Comparison of ENCODE assay signal across 11 mouse cellular contexts in the genomic region with DNA sequence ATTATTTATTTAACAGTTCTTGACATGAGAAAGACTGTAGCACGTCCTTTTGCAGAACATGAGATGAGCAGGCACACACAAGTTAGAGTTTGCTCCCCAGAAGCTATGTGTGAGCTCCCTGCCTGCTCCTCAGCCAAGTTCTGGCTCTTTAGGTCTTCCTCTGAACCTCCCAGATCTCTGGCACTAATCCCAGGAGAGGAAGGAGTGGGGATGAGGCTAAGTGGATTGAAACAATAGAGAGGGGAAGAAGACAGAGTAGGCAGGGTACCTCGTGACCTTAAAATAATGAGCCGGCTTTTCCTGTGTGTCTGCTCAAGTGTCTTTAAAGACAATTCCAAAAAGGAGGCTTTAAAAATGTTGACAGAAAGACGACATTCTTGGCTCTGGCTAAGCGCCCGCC. TPM values are rescaled to one million over a fixed set of nuclear protein-coding genes. Genes with fewer than 3 reads are reported as not detected.
DNase-seq lines count a peak whose midpoint lies in the region; ATAC-seq and TF ChIP-seq lines count a peak whose summit lies in the region.
"Had no signal": no experiment of that assay in that cellular context is flagged by ENCODE, and none has a peak within 500 bp of the region (broad histone marks: within the 10 kb centered on the region; RNA-seq: fewer than 3 reads in every experiment).

No protein-coding gene starts in this region.

- no peaks in the 10 kb centered on the region for H3K36me3 ChIP-seq in intestine, embryonic 14.5 days (ENCODE audit: control insufficient read depth, insufficient read depth, low read length)
- H3K36me3 ChIP-seq in intestine, embryonic 15.5 days = no peaks in the 10 kb centered on the region
- no peaks in the 10 kb centered on the region for H3K36me3 ChIP-seq in embryonic facial prominence, embryonic 15.5 days

- no peaks in the 10 kb centered on the region for H3K4me1 ChIP-seq in intestine, embryonic 14.5 days (replicated peaks; ENCODE audit: control insufficient read depth, insufficient read depth, low read length)
- H3K4me1 ChIP-seq in intestine, embryonic 15.5 days (replicated peaks) = no peaks in the 10 kb centered on the region
- no peaks in the 10 kb centered on the region for H3K4me1 ChIP-seq in embryonic facial prominence, embryonic 15.5 days

- no peak for TF ChIP-seq CTCF in layer of hippocampus, adult 2 months (conservative IDR thresholded peaks at IDR 0.05)

- H3K9me3 ChIP-seq in intestine, embryonic 14.5 days (ENCODE audit: control insufficient read depth, low read length) = no peaks in the 10 kb centered on the region
- no peaks in the 10 kb centered on the region for H3K9me3 ChIP-seq in intestine, embryonic 15.5 days
- no peaks in the 10 kb centered on the region for H3K9me3 ChIP-seq in embryonic facial prominence, embryonic 15.5 days (replicated peaks)

- H3K27me3 ChIP-seq in intestine, embryonic 14.5 days (replicated peaks; ENCODE audit: control insufficient read depth, insufficient read depth, low read length) = no peaks in the 10 kb centered on the region
- H3K27me3 ChIP-seq in intestine, embryonic 15.5 days (replicated peaks) = no peaks in the 10 kb centered on the region
- H3K27me3 ChIP-seq in embryonic facial prominence, embryonic 15.5 days = no peaks in the 10 kb centered on the region

- 45% methylated on average over 6 of the region's 6 CpGs for WGBS in intestine, embryonic 14.5 days
- 36% methylated on average over 6 of the region's 6 CpGs for WGBS in intestine, embryonic 15.5 days
- WGBS in embryonic facial prominence, embryonic 15.5 days = 38% methylated on average over 6 of the region's 6 CpGs

- ATAC-seq in intestine, embryonic 14.5 days (replicated peaks; ENCODE audit: low FRiP score, low TSS enrichment, low read depth) = no peak
- ATAC-seq in intestine, embryonic 15.5 days = no peak
- no peak for ATAC-seq in embryonic facial prominence, embryonic 15.5 days (ENCODE audit: insufficient number of reproducible peaks, low FRiP score, low TSS enrichment, low read depth)
- no peak for ATAC-seq in CD4-positive, CD25-positive, alpha-beta regulatory T cell, adult 4 months

- no peak overlapping the region for H3K4me2 ChIP-seq in intestine, embryonic 14.5 days (ENCODE audit: low read length)
- H3K4me2 ChIP-seq in intestine, embryonic 15.5 days (replicated peaks) = no peak overlapping the region
- H3K4me2 ChIP-seq in embryonic facial prominence, embryonic 15.5 days (replicated peaks) = no peak overlapping the region
- H3K4me2 ChIP-seq: liver, embryonic 11.5 days had no signal

- intact Hi-C loops in heart, postnatal 10 days (cut with DNase I) = no loop called here

- H3K9ac ChIP-seq in intestine, embryonic 14.5 days (ENCODE audit: low read length) = no peak overlapping the region
- H3K9ac ChIP-seq in intestine, embryonic 15.5 days = no peak overlapping the region
- H3K9ac ChIP-seq in embryonic facial prominence, embryonic 15.5 days = no peak overlapping the region

- peak overlapping the region; percentile 14; the same call in 1 of the 2 replicates for H3K27ac ChIP-seq in intestine, embryonic 14.5 days (ENCODE audit: low read depth)
- H3K27ac ChIP-seq in intestine, embryonic 15.5 days = no peak overlapping the region
- peak overlapping the region; percentile 63; the same call in 1 of the 2 replicates for H3K27ac ChIP-seq in embryonic facial prominence, embryonic 15.5 days (replicated peaks)
- H3K27ac ChIP-seq in layer of hippocampus, adult 2 months = no peak overlapping the region

- H3K4me3 ChIP-seq in intestine, embryonic 14.5 days (ENCODE audit: low read depth, low read length) = no peak overlapping the region
- no peak overlapping the region for H3K4me3 ChIP-seq in intestine, embryonic 15.5 days (replicated peaks)
- no peak overlapping the region for H3K4me3 ChIP-seq in embryonic facial prominence, embryonic 15.5 days (replicated peaks)
- no peak overlapping the region for H3K4me3 ChIP-seq in layer of hippocampus, adult 2 months

- DNase-seq in intestine, embryonic 14.5 days (ENCODE audit: low spot score) = no peak
- peak; percentile 46 to 52 for DNase-seq in heart, postnatal 10 days
- peak; percentile 77 for DNase-seq in lung, postnatal 10 days
- DNase-seq in cerebellum, postnatal 10 days = no peak
- DNase-seq in layer of hippocampus, adult 2 months (ENCODE audit: low spot score in 2 of 2) = no peak
- DNase-seq: embryo, embryonic 11 days; thymus, postnatal 14 days had no signal

RNA-seq across cellular contexts. Expression of a gene that starts 23.9 kb away (rescaled TPM):
- polyA plus RNA-seq in intestine, embryonic 14.5 days (2014; fragmentation: Nextera tagmentation; extraction: Ambion mirVana) = 12.1 and 13.7 TPM in 2 replicates
- polyA plus RNA-seq in intestine, embryonic 15.5 days (2015; fragmentation: Nextera tagmentation; extraction: Ambion mirVana) = 10.7 and 11.5 TPM in 2 replicates
- polyA plus RNA-seq in embryonic facial prominence, embryonic 15.5 days (2015; fragmentation: Nextera tagmentation; extraction: Ambion mirVana) = 13.1 and 14.8 TPM in 2 replicates
- 10 to 100 TPM; 61.1 to 69.4 TPM for total RNA-seq in heart, postnatal 10 days (2021)
- total RNA-seq in layer of hippocampus, adult 2 months (2021) = 1 to 10 TPM; 7.6 to 9.2 TPM
- not detected for polyA plus RNA-seq in CD4-positive, CD25-positive, alpha-beta regulatory T cell, adult 4 months (2017; shearing (Covaris generic))

Comparison
In these comparisons a context has a peak if more than half of its experiments do, and no peak if none do; other contexts are left out.
1. H3K27ac ChIP-seq: peak in intestine, embryonic 14.5 days (single experiment) and embryonic facial prominence, embryonic 15.5 days (single experiment); none in intestine, embryonic 15.5 days (single experiment) and layer of hippocampus, adult 2 months (single experiment).
2. DNase-seq: peak in heart, postnatal 10 days (2 of 2) and lung, postnatal 10 days (single experiment); none in intestine, embryonic 14.5 days (single experiment), cerebellum, postnatal 10 days (0 of 2) and layer of hippocampus, adult 2 months (0 of 2).
3. RNA of a gene that starts 23.9 kb away (polyA plus RNA-seq): 13.1 to 14.8 TPM in embryonic facial prominence, embryonic 15.5 days, 12.1 to 13.7 TPM in intestine, embryonic 14.5 days and 10.7 to 11.5 TPM in intestine, embryonic 15.5 days; not detected in CD4-positive, CD25-positive, alpha-beta regulatory T cell, adult 4 months; every median in the first group is over 10 times any median in the second.